Mouse (Mus musculus): ENCODE measurements around the gene Nptx1.

The Nptx1 gene

GRCm38 (mm10) chr11:119547183-119547921 lies at the start of gene Nptx1:
Nptx1 (minus strand) TSS chr11:119547753.
- no peak for DNase-seq

DNA sequence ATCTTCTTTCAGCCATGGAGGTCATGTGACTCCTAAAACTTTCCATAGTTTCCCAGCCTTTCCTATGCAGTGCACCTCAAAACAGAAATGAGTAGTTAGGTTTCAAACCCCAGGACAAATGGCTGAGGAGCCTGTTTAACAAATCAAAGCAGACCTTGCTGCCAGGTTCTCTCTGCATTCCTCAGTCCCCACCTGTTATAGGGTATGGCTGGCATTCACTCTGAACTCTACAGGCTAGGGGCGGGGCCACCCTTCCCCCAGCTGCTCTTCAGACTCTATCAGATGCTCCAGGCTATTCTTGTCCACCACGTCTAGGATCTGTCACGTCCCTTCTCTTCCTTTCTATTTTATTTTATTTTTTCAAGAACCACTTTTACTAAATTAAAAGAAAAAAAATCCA lies 46.4 kb upstream of the Nptx1 start:
- DNase-seq = no peak

GRCm38 (mm10) chr11:119589242-119589641 lies 41.7 kb upstream of the Nptx1 start:
- DNase-seq = no peak

- no peak for DNase-seq
Observed at GRCm38 (mm10) chr11:119587112-119587511, 39.6 kb upstream of the Nptx1 start.

DNA sequence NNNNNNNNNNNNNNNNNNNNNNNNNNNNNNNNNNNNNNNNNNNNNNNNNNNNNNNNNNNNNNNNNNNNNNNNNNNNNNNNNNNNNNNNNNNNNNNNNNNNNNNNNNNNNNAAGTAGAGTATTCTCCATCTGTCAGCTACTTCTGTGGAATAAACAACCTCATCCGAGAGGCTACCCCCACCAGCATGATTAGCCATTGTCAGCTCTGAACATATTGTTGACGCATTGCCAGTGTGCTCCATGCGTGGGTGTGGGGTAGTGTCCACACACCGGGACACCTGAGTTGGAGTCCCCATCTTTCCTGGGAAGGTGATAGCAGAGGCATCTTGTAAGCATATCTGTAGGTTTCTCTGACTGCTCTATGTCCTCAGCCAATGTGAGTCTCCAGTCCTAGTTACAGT lies 39.0 kb upstream of the Nptx1 start:
- no peak for DNase-seq

- no peak for DNase-seq
Observed at GRCm38 (mm10) chr11:119577721-119578120, 30.2 kb upstream of the Nptx1 start.

DNA sequence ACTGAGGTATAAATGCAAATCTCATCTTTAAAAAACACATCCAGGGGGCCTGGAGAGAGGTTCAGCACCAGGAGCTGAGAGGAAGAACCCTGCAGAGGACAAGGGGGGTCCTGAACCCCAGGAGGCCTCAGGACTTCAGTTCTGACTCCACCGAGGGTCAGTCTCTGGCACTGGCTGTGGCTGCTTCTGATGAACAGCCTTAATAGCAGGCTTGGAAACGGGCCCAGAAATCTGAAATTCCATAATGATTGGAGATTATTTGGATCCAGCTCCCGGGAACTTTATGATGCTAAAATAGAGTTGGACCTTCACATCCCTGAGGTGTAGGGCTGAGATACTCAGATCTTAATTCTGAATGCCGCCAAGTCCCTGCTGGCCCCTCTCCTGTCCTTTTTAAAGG lies 29.3 kb upstream of the Nptx1 start:
- DNase-seq = no peak

GRCm38 (mm10) chr11:119572316-119573010 lies 24.9 kb upstream of the Nptx1 start:
- no peak for DNase-seq

GRCm38 (mm10) chr11:119566188-119566587 lies 18.6 kb upstream of the Nptx1 start:
- DNase-seq = no peak

- DNase-seq = no peak
Observed at GRCm38 (mm10) chr11:119565684-119566083, 18.1 kb upstream of the Nptx1 start.

GRCm38 (mm10) chr11:119565021-119565420 lies 17.5 kb upstream of the Nptx1 start:
- no peak for DNase-seq

GRCm38 (mm10) chr11:119564383-119564782 lies 16.8 kb upstream of the Nptx1 start:
- DNase-seq = no peak

- no peak for DNase-seq
Observed at GRCm38 (mm10) chr11:119563166-119563565, 15.6 kb upstream of the Nptx1 start.

- no peak for DNase-seq
Observed at GRCm38 (mm10) chr11:119562286-119562685, 14.7 kb upstream of the Nptx1 start.

DNA sequence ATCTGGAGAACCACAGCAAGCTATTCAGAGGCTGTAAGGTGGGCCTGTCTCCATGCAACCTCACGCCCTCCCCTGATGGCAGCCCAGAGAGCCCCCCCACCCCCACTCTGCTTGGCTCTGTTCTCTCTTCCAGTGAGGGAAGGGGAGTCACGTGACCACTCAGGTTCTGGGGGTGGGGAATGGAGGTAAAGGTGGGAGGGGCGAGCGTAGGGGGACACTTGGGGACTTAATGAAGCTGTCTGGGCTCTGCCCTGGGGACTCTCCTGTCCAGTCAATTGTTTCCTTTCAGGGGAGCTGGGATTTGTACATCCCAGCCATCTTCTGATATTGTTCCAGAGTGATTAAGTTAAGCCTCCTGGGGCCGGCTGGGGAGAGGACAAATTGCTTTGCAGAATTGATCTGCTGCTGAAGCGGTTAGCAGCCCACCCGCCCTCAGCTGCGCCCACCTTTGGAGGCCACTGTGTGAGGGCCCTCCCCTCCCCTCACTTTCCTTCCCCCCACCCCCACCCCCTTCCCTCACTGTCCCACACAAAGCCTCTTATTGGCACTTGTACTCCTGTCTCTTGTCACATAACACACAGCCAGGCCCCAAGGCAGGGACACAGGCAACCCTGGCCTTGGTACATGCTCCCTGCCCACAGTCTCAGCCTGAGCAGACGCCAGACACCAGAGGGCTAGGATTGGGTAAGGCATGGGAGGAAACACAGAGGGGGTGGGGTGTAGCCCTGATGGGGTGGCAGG lies 11.5 kb upstream of the Nptx1 start:
- no peak for DNase-seq

GRCm38 (mm10) chr11:119557940-119558869 lies 10.7 kb upstream of the Nptx1 start:
- no peak for DNase-seq

GRCm38 (mm10) chr11:119555170-119555569 lies 7.6 kb upstream of the Nptx1 start:
- DNase-seq = no peak

GRCm38 (mm10) chr11:119554706-119555105 lies 7.2 kb upstream of the Nptx1 start:
- no peak for DNase-seq

DNA sequence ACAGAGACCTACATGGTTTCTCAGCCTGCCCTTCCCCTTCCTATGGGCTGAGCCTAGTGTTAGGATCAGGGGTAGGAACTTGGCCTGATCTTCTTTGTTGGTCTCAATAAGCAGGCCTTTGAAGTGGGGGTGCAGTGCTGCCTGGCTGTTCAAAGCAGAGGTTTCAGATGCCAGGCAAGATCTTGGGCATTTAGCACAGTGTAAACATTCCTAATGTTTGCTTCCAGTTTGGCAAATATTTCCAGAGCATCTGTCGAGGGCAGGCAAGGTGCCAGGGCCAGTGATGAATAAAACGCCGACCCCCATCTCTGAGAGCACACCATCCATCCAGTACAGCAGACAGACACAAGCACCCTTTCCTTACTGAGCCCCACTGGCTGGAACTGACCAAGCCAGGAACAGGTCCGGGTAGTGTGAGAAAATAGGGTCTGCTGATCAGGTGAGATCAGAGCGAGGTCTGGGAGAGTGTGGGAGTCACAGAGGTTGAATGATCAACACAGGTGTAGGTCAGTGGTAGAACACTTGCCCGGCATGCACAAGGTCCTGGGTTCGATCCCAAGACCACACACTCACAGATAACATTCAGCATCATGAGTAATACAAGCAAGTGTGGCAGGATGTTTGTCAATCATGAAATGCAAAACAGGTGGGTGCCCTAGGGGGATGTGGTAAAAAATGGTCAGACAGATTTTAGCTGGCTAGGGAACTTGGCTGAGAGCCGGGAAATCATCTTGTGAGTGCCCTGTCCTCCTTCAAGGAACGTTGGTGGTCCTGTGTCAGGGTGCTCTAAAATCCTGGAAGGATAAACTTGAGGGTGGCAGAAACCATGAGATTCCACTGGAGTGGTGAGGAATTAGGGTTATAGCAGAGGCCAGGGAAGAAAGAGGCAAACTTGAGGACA lies 5.6 kb upstream of the Nptx1 start:
- DNase-seq = peak in 1 of 2 experiments; percentile 27

- DNase-seq = no peak
Observed at GRCm38 (mm10) chr11:119552301-119552700, 4.7 kb upstream of the Nptx1 start.

GRCm38 (mm10) chr11:119551468-119551867 lies 3.9 kb upstream of the Nptx1 start:
- DNase-seq = no peak
